Mouse (Mus musculus) limb, embryonic 15.5 days (tissue): ENCODE results near the gene Bckdha. TPM values are rescaled to one million over a fixed set of nuclear protein-coding genes. Genes with fewer than 3 reads are reported as not detected.
A peak's percentile ranks its signal among the peaks of the same experiment; 100 is the strongest.

Experiments used
- ATAC-seq: fragments of 200-750 bp; cut with Nextera tagmentation; 2 replicates; pipeline ENCODE4 v1.8.0; 2017; ENCODE audit warnings: low read depth, moderate TSS enrichment; ENCODE audit not compliant: insufficient number of reproducible peaks, low FRiP score, low TSS enrichment
- H3K27ac ChIP-seq: fragments of 300-500 bp; sonication (generic); 2 replicates; pipeline ENCODE4 v1.5.1; 2015; ENCODE audit warnings: moderate library complexity, mild to moderate bottlenecking, inconsistent platforms
- H3K27me3 ChIP-seq: fragments of 300-500 bp; sonication (generic); 2 replicates; pipeline ENCODE4 v1.6.1; 2015; ENCODE audit warnings: inconsistent platforms
- H3K36me3 ChIP-seq: fragments of 300-500 bp; sonication (generic); 2 replicates; pipeline ENCODE4 v1.6.1; 2015; ENCODE audit warnings: inconsistent platforms
- H3K4me1 ChIP-seq: fragments of 300-500 bp; sonication (generic); 2 replicates; pipeline ENCODE4 v1.6.1; 2015; ENCODE audit warnings: inconsistent platforms
- H3K4me2 ChIP-seq: fragments of 300-500 bp; sonication (generic); 2 replicates; pipeline ENCODE4 v1.6.1; 2015; ENCODE audit warnings: mild to moderate bottlenecking, inconsistent platforms
- H3K4me3 ChIP-seq: fragments of 300-500 bp; sonication (generic); 2 replicates; pipeline ENCODE4 v1.5.1; 2015; ENCODE audit warnings: mild to moderate bottlenecking, inconsistent platforms
- H3K9ac ChIP-seq: fragments of 300-500 bp; sonication (generic); 2 replicates; pipeline ENCODE4 v1.6.1; 2015; ENCODE audit warnings: inconsistent platforms
- H3K9me3 ChIP-seq: fragments of 300-500 bp; sonication (generic); 2 replicates; pipeline ENCODE4 v1.6.1; 2016; ENCODE audit warnings: inconsistent platforms
- WGBS: fragments of 180-500 bp; shearing (Covaris S2); methylation state at CpG from one replicate; pipeline ENCODE4 v1.1.7; 2015; 5-methylcytosine and 5-hydroxymethylcytosine counted together
- polyA plus RNA-seq: library from polyadenylated mRNA; unstranded; fragments of >200 nt; fragmentation: Nextera tagmentation; extraction: Ambion mirVana; gene quantifications from 2 replicates; pipeline ENCODE4 v1.2.1, GENCODE M21; 2015

Gene Bckdha
- polyA plus RNA-seq, 1 experiment from 2014 or later = 59.1 TPM

DNA sequence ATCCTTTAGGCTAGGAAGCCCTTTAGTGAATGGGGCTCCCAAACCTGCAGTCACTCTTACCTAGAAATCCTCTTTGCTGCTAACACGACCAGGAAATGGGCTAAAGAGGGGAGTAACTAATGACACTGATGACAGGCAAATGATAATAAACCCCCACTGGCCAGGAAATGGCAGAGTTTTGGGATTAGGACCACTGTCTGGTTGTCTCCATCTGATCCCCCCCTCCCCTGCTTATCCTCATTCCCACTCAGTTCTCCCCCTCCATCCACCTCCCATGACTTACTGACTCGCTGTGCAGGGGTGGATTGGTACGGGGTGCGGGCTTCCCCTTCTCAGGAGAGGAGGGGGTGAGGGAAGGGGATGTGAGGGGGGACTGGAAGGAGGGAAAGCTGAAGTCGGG, 31.3 kb upstream of the Bckdha start:
- H3K4me2 ChIP-seq = peak overlapping the region; percentile 81; the same call in 1 of the 2 replicates
- H3K36me3 ChIP-seq = peaks cover 2% of the 10 kb centered on the region; the same call in 1 of the 2 replicates
- H3K9me3 ChIP-seq = no peaks in the 10 kb centered on the region
- peaks cover 49% of the 10 kb centered on the region for H3K27me3 ChIP-seq
- no peak for ATAC-seq
- H3K27ac ChIP-seq = no peak overlapping the region
- peak overlapping the region; percentile 67 for H3K4me3 ChIP-seq
- WGBS = 37% methylated on average over 5 of the region's 5 CpGs
- H3K4me1 ChIP-seq = peaks cover 38% of the 10 kb centered on the region
- H3K9ac ChIP-seq = no peak overlapping the region

- no peak for ATAC-seq
- no peak overlapping the region for H3K9ac ChIP-seq
- H3K9me3 ChIP-seq = no peaks in the 10 kb centered on the region
- no peak overlapping the region for H3K27ac ChIP-seq
- peaks cover 2% of the 10 kb centered on the region; the same call in 1 of the 2 replicates for H3K36me3 ChIP-seq
- H3K27me3 ChIP-seq = peaks cover 49% of the 10 kb centered on the region
- WGBS = 9% methylated on average over 12 of the region's 12 CpGs
- H3K4me3 ChIP-seq = peak overlapping the region; percentile 67
- peaks cover 38% of the 10 kb centered on the region for H3K4me1 ChIP-seq
- peak overlapping the region; percentile 81 for H3K4me2 ChIP-seq
Measured at GRCm38 (mm10) chr7:25689603-25690021, 30.8 kb upstream of the Bckdha start.

DNA sequence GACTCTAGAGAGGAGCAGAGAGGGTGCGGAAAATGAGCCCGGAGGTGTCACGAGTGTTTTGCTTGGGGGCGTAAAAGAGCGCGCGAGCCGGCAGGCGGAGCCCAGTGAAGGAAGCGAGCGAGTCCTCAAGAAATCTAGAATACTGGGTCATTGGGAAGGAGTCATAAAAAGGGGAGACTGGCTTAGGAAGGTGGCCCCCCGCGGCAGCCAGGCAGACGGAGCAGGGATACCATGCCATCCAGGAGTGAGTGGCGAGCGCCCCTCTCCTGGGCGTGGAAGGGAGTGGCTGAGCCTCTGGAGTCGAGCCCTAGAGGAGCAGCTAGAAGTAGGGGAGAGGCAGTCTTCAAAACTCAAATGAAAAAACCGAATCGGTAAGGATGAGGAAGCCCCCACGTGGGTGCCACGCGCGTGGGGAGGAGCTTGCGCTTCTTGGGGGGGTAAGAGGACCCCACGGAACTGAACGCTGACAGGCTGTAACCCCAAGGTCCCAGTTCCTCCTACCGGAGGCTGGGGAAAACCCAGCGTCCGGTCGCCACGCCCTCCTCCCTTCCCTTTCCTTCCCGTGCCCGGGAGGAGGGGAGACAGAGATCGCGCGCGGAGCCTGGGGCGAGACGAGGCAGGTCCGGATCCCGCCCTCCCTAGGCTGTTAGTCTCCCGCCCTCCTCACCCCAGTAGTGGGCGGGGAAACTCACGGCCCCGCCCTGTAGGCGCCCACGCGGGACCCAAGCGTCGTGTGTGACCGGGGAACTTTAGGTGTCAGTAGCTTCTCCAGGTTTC, 30.2 kb upstream of the Bckdha start:
- peak overlapping the region; percentile 34 for H3K9ac ChIP-seq
- 0 out of 2 replicates have a peak overlapping the region, but pooled peaks have one; percentile 76 for H3K27ac ChIP-seq
- ATAC-seq = peak; percentile 25; the same call in 1 of the 2 replicates
- WGBS = under 1% methylated on average over 52 of the region's 52 CpGs
- peak overlapping the region; percentile 67 for H3K4me3 ChIP-seq
- peaks cover 2% of the 10 kb centered on the region; the same call in 1 of the 2 replicates for H3K36me3 ChIP-seq
- H3K27me3 ChIP-seq = peaks cover 49% of the 10 kb centered on the region
- no peaks in the 10 kb centered on the region for H3K9me3 ChIP-seq
- H3K4me2 ChIP-seq = peak overlapping the region; percentile 81
- H3K4me1 ChIP-seq = peaks cover 38% of the 10 kb centered on the region

DNA sequence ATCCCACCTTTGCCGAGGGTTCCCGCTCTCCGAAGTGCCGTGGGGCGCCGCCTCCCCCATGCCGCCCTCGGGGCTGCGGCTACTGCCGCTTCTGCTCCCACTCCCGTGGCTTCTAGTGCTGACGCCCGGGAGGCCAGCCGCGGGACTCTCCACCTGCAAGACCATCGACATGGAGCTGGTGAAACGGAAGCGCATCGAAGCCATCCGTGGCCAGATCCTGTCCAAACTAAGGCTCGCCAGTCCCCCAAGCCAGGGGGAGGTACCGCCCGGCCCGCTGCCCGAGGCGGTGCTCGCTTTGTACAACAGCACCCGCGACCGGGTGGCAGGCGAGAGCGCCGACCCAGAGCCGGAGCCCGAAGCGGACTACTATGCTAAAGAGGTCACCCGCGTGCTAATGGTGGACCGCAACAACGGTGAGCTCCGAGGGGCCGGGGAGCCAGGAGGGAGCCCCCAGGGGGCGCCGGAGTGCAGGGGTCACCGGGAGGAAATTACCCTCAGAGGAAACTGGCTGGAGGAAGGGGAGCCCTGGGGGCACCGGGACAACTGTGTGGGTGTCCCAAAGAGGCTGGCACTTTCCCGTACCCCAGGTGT, 29.1 kb upstream of the Bckdha start:
- peak overlapping the region; percentile 81 for H3K4me2 ChIP-seq
- WGBS = under 1% methylated on average over 47 of the region's 47 CpGs
- peaks cover 38% of the 10 kb centered on the region for H3K4me1 ChIP-seq
- H3K9ac ChIP-seq = peak overlapping the region; percentile 69
- peaks cover 2% of the 10 kb centered on the region; the same call in 1 of the 2 replicates for H3K36me3 ChIP-seq
- peak overlapping the region; percentile 76; the same call in 1 of the 2 replicates for H3K27ac ChIP-seq
- peak overlapping the region; percentile 67 for H3K4me3 ChIP-seq
- no peaks in the 10 kb centered on the region for H3K9me3 ChIP-seq
- H3K27me3 ChIP-seq = peaks cover 49% of the 10 kb centered on the region
- no peak for ATAC-seq

- Histone ChIP-seq H3K9me3 (no peaks in the 10 kb centered on the region), H3K27ac (peak within 1 kb of the TSS; percentile 76), H3K27me3 (peaks cover 49% of the 10 kb centered on the region), H3K36me3 (no peaks in the 10 kb centered on the region; the same call in 1 of the 2 replicates), H3K4me1 (peaks cover 39% of the 10 kb centered on the region), H3K4me3 (peak within 1 kb of the TSS; percentile 67), H3K9ac (peak within 1 kb of the TSS; percentile 69), H3K4me2 (peak within 1 kb of the TSS; percentile 81)
- WGBS = under 1% methylated on average over 52 of the region's 69 CpGs
- peak; percentile 53; the same call in 1 of the 2 replicates for ATAC-seq
Measured at GRCm38 (mm10) chr7:25686680-25687531, 28.1 kb upstream of the Bckdha start, which contains the start of gene Tgfb1. Tgfb1 (plus strand) TSS chr7:25687002.

GRCm38 (mm10) chr7:25685926-25686470, 27.2 kb upstream of the Bckdha start:
- ATAC-seq = no peak
- H3K27me3 ChIP-seq = peaks cover 43% of the 10 kb centered on the region
- peak overlapping the region; percentile 67 for H3K4me3 ChIP-seq
- 71% methylated on average over 21 of the region's 21 CpGs for WGBS
- peaks cover 48% of the 10 kb centered on the region for H3K4me1 ChIP-seq
- no peak overlapping the region for H3K9ac ChIP-seq
- no peaks in the 10 kb centered on the region; the same call in 1 of the 2 replicates for H3K36me3 ChIP-seq
- H3K27ac ChIP-seq = 0 out of 2 replicates have a peak overlapping the region, but pooled peaks have one; percentile 54
- no peaks in the 10 kb centered on the region for H3K9me3 ChIP-seq
- peak overlapping the region; percentile 81 for H3K4me2 ChIP-seq

DNA sequence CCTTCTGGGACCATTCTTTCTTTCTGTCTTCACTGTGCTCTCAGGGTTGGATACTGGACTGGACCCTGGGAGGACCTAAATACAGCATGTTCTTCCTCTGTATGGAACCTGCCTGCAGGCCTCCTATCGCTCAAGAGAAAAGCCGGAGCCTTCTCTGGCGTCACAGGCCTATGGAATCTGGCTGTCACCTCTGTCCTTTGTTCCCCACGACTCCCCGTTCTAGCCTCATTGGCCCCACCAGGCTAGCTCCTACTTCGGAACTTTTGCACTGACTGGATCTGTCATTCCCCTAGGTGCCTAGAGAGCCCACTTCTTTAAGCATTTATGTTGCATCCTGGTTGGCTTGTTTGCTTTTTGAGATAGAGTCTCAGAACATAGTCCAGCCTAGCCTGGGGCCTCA, 25.9 kb upstream of the Bckdha start:
- Histone ChIP-seq H3K36me3 (no peaks in the 10 kb centered on the region; the same call in 1 of the 2 replicates), H3K4me1 (peaks cover 54% of the 10 kb centered on the region), H3K27ac (no peak overlapping the region), H3K4me2 (no peak overlapping the region), H3K4me3 (no peak overlapping the region), H3K9me3 (no peaks in the 10 kb centered on the region), H3K9ac (no peak overlapping the region), H3K27me3 (peaks cover 31% of the 10 kb centered on the region)
- WGBS = 82% methylated on average over 6 of the region's 6 CpGs
- ATAC-seq = no peak

DNA sequence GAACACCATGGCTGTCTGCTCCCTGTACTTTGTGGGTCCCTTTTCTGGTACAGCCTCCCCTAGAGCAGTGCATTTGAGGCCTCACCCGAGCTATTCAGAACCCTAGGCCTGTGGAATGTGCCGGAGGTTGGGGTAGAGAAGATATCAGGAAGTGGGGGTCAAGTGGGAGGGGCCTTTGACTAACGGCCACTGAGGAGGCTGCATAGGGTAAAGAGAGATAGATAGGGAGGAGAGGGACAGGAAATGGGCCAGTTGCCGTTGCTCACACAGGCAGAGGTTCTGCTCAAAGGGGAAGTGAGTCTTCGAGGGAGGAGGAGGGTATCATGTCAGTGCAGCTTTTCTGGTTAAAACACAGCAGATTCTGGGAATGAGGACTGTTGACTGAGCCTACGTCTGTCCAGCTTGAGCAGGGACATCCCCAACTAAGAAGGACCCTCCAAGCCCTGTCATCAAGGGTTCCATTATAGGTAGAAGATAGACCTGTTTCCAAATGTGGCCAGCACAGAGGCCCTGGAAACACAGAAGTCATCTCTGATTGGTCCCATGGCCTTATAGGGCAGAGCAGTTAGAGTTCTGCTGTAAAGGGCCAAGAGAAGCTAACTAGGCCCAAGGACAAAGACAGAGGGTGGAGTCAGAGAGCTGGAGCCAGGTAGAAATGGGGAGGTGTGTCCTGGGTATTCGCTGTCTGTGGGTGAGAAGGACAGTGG, 24.8 kb upstream of the Bckdha start:
- ATAC-seq = no peak
- Histone ChIP-seq H3K4me2 (no peak overlapping the region), H3K9ac (no peak overlapping the region), H3K27ac (no peak overlapping the region), H3K4me3 (no peak overlapping the region), H3K27me3 (peaks cover 22% of the 10 kb centered on the region), H3K9me3 (no peaks in the 10 kb centered on the region), H3K36me3 (no peaks in the 10 kb centered on the region; the same call in 1 of the 2 replicates), H3K4me1 (peaks cover 44% of the 10 kb centered on the region)
- WGBS = 68% methylated on average over 7 of the region's 7 CpGs

DNA sequence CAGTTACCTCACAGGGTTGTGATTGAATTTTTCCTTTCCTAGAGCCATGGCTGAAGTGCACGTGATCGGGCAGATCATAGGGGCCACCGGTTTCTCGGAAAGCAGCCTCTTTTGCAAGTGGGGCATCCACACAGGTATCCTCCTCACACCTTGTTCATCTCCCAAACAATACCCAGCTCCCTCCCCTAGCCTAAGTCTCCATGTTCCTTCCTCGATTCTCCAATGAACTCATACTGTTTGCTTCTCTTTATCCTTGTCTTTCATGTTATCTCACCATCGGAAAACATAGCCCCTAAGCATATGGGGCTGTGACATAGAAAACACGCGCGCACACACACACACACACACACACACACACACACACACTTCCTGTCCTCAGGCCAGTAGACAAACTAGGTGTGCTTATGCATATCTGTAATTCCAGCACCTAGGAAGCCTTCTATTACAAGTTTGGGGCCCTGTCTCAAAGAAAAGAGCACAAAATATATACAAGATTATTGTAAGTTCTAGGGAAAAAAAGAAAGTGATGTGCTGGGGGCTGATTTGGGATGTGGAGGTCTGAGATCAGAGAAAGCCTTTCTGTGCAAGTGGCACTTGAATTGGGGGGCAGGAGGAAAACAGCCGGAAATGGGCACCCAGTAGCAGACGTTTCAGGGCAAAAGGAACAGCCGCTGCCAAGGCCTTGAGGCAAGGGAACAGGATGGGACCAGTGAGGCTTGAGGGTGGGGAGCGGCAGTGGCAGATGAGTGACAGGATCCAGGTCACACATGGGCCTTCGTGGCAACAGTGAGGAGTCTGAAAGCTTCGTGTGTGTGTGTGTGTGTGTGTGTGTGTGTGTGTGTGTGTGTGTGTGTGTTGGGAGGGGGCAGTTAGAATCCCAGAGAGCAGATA, 22.8 kb upstream of the Bckdha start:
- Histone ChIP-seq H3K4me3 (peak overlapping the region; percentile 72), H3K4me2 (peak overlapping the region; percentile 65), H3K9ac (no peak overlapping the region), H3K4me1 (peaks cover 30% of the 10 kb centered on the region), H3K27me3 (peaks cover 8% of the 10 kb centered on the region), H3K9me3 (no peaks in the 10 kb centered on the region), H3K27ac (peak overlapping the region; percentile 97), H3K36me3 (no peaks in the 10 kb centered on the region; the same call in 1 of the 2 replicates)
- 58% methylated on average over 15 of the region's 15 CpGs for WGBS
- ATAC-seq = no peak
